Mouse (Mus musculus) heart, postnatal 0 days (tissue): ENCODE measurements around the gene Agap3. TPM values are rescaled to one million over a fixed set of nuclear protein-coding genes. Genes with fewer than 3 reads are reported as not detected.

Experiments
- ATAC-seq: fragments of 200-750 bp; cut with Nextera tagmentation; 2 replicates; pipeline ENCODE4 v1.8.0; 2017; ENCODE audit warnings: low read depth, moderate number of reproducible peaks, moderate library complexity; ENCODE audit not compliant: insufficient read depth
- DNase-seq: peaks from one replicate; pipeline ENCODE4 v3.0.0-alpha.2; 2016; ENCODE audit warnings: low spot score
- H3K27ac ChIP-seq: fragments of 300-500 bp; sonication (generic); 2 replicates; pipeline ENCODE4 v1.5.1; 2014; ENCODE audit warnings: low read depth, mild to moderate bottlenecking
- H3K27me3 ChIP-seq: fragments of 300-500 bp; sonication (generic); 2 replicates; pipeline ENCODE4 v1.6.1; 2014; ENCODE audit warnings: low read length, mixed read lengths; ENCODE audit not compliant: control insufficient read depth, insufficient read depth
- H3K36me3 ChIP-seq: fragments of 300-500 bp; sonication (generic); replicated peaks from 2 replicates; pipeline ENCODE4 v1.6.1; 2014; ENCODE audit warnings: low read length, mixed read lengths; ENCODE audit not compliant: control insufficient read depth, insufficient read depth
- H3K4me1 ChIP-seq: fragments of 300-500 bp; sonication (generic); 2 replicates; pipeline ENCODE4 v1.6.1; 2014; ENCODE audit warnings: antibody characterized with exemption; ENCODE audit not compliant: control insufficient read depth, insufficient read depth
- H3K4me2 ChIP-seq: fragments of 300-500 bp; sonication (generic); 2 replicates; pipeline ENCODE4 v1.6.1; 2014; ENCODE audit warnings: low read depth, mild to moderate bottlenecking, low read length, moderate library complexity
- H3K4me3 ChIP-seq: fragments of 300-500 bp; sonication (generic); 2 replicates; pipeline ENCODE4 v1.5.1; 2014; ENCODE audit warnings: low read depth, low read length
- H3K9ac ChIP-seq: fragments of 300-500 bp; sonication (generic); replicated peaks from 2 replicates; pipeline ENCODE4 v1.6.1; 2014; ENCODE audit warnings: low read depth, low read length, mixed read lengths
- H3K9me3 ChIP-seq: fragments of 300-500 bp; sonication (generic); replicated peaks from 2 replicates; pipeline ENCODE4 v1.6.1; 2016; ENCODE audit warnings: low read length; ENCODE audit not compliant: control insufficient read depth
- CTCF ChIP-seq: IDR thresholded peaks from 2 replicates; pipeline ENCODE4 v1.5.1; 2016; ENCODE audit warnings: antibody characterized with exemption, control low read depth, low read depth
- EP300 ChIP-seq: IDR thresholded peaks from 2 replicates; pipeline ENCODE4 v1.6.1; 2016; ENCODE audit warnings: antibody characterized with exemption, low read depth
- WGBS: fragments of 180-500 bp; shearing (Covaris S2); extraction: QIAGEN DNeasy Blood & Tissue Kit; methylation state at CpG from one replicate; pipeline ENCODE4 v1.1.7; 2014; 5-methylcytosine and 5-hydroxymethylcytosine counted together
- polyA plus RNA-seq: library from polyadenylated mRNA; unstranded; fragments of >200 nt; fragmentation: Nextera tagmentation; extraction: Ambion mirVana; gene quantifications from 2 replicates; pipeline ENCODE4 v1.2.1, GENCODE M21; 2015
- total RNA-seq: library from RNA; depleted of rRNA; stranded (reverse); fragments of >200 nt; gene quantifications from 2 replicates; pipeline ENCODE4 v1.2.3, GENCODE M21; 2014; ENCODE audit warnings: low replicate concordance

Agap3 gene
- total and polyA plus RNA-seq, 2 experiments from 2014 or later = 18.3 to 40.6 TPM

GRCm38 (mm10) chr5:24477909-24478308 lies 25.9 kb downstream of the Agap3 start:
- peaks cover 57% of the 10 kb centered on the region for H3K36me3 ChIP-seq
- H3K4me2 ChIP-seq = no peak overlapping the region
- no peak overlapping the region for H3K4me3 ChIP-seq
- 0 out of 2 replicates have a peak, but pooled peaks cover 3% of the 10 kb centered on the region for H3K27me3 ChIP-seq
- 93% methylated on average over 9 of the region's 9 CpGs for WGBS
- H3K9ac ChIP-seq = no peak overlapping the region
- no peak for ATAC-seq
- H3K4me1 ChIP-seq = peaks cover 14% of the 10 kb centered on the region
- no peak for DNase-seq
- H3K27ac ChIP-seq = no peak overlapping the region
- H3K9me3 ChIP-seq = no peaks in the 10 kb centered on the region
- TF ChIP-seq EP300 (no peak), CTCF (no peak)

DNA sequence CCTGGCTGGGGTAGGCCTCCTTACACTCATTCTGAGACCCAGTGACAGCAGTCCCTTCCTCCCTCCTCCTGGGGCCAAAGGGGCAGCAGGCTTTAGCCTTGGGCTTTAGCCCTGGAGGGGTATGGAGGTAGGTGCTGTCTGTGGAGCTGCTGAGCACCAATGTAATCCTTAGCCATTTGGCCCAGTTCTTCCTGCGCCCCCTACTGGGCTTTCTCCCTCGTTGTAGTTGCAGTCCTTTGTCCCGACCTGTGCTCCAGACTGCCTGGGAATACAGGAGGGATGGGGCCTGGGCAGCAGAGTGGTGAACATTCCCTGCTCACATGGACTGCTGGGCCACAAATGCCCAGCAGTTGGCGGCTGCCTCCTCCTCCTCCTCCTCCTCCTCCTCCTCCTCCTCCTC lies 29.7 kb downstream of the Agap3 start:
- WGBS = 0% methylated on average over 3 of the region's 4 CpGs
- Histone ChIP-seq H3K4me3 (no peak overlapping the region), H3K27me3 (no peaks in the 10 kb centered on the region), H3K9ac (no peak overlapping the region), H3K4me1 (no peaks in the 10 kb centered on the region), H3K36me3 (peaks cover 76% of the 10 kb centered on the region), H3K9me3 (no peaks in the 10 kb centered on the region), H3K27ac (no peak overlapping the region), H3K4me2 (no peak overlapping the region)
- no peak for TF ChIP-seq EP300
- TF ChIP-seq CTCF = peak; percentile 63
- DNase-seq = peak; percentile 55
- peak; percentile 42 for ATAC-seq

DNA sequence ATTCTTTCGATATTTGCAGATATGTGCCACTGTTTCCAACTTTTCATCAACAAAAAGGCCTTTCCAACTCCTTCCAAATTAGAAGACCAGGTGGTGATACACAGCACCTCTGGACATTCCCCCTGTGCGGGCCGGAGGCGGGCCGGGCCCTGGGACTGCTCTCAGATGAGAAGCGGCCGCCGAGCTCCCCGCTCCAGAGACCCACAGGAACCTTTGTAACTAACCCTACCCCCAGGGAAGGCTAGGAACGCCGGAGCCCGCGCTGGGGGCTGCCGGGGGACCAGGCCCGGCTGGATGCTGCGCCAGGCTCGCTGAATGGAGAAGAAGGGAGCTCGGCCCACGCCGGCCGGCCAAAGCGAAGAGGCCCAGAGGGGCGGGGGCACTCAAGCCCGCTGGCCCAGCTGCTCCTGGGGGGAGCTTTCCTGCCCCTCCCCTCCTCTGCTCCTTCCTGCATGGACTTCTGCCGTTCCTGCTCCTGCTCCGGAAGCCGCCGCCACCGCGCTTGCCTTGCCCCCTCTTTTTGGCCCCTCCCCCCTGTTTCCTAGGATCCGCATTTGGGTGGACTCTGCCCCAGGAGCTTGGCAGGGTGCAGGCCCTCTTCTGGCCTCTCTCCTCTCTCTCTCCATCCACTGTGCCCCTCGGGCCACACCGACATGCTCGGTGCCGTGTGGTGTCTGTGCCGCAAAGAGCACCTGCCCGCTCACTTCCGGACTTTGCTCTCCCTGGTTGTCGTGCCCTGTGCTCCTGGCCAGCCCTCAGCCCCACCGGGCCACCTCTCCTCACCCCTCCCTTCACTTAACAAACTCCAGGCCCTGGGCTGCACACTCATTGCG lies 30.5 kb downstream of the Agap3 start:
- no peak overlapping the region for H3K4me2 ChIP-seq
- TF ChIP-seq EP300 (no peak), CTCF (no peak)
- DNase-seq = no peak
- 73% methylated on average over 39 of the region's 41 CpGs for WGBS
- no peak overlapping the region for H3K27ac ChIP-seq
- H3K4me1 ChIP-seq = no peaks in the 10 kb centered on the region
- no peak overlapping the region for H3K9ac ChIP-seq
- H3K36me3 ChIP-seq = peaks cover 76% of the 10 kb centered on the region
- no peaks in the 10 kb centered on the region for H3K27me3 ChIP-seq
- no peaks in the 10 kb centered on the region for H3K9me3 ChIP-seq
- H3K4me3 ChIP-seq = no peak overlapping the region
- no peak for ATAC-seq

GRCm38 (mm10) chr5:24483326-24483725 lies 31.3 kb downstream of the Agap3 start:
- TF ChIP-seq CTCF = peak; percentile 90
- TF ChIP-seq EP300 = no peak
- peaks cover 76% of the 10 kb centered on the region for H3K36me3 ChIP-seq
- H3K27ac ChIP-seq = no peak overlapping the region
- no peaks in the 10 kb centered on the region for H3K9me3 ChIP-seq
- no peaks in the 10 kb centered on the region for H3K27me3 ChIP-seq
- no peaks in the 10 kb centered on the region for H3K4me1 ChIP-seq
- no peak overlapping the region for H3K4me3 ChIP-seq
- ATAC-seq (peak; percentile 58), DNase-seq (peak; percentile 74)
- 41% methylated on average over 11 of the region's 11 CpGs for WGBS
- H3K4me2 ChIP-seq = no peak overlapping the region
- H3K9ac ChIP-seq = no peak overlapping the region

GRCm38 (mm10) chr5:24484963-24485362 lies 33.0 kb downstream of the Agap3 start:
- TF ChIP-seq EP300 = no peak
- no peak for TF ChIP-seq CTCF
- H3K9ac ChIP-seq = no peak overlapping the region
- peaks cover 76% of the 10 kb centered on the region for H3K36me3 ChIP-seq
- H3K27me3 ChIP-seq = no peaks in the 10 kb centered on the region
- WGBS = 42% methylated on average over 22 of the region's 22 CpGs
- no peak overlapping the region for H3K4me2 ChIP-seq
- no peaks in the 10 kb centered on the region for H3K4me1 ChIP-seq
- no peak overlapping the region for H3K4me3 ChIP-seq
- ATAC-seq (no peak), DNase-seq (no peak)
- H3K9me3 ChIP-seq = no peaks in the 10 kb centered on the region
- no peak overlapping the region for H3K27ac ChIP-seq

GRCm38 (mm10) chr5:24486097-24486496 lies 34.1 kb downstream of the Agap3 start:
- H3K27me3 ChIP-seq = no peaks in the 10 kb centered on the region
- ATAC-seq = no peak
- WGBS = 3% methylated on average over 8 of the region's 8 CpGs
- H3K36me3 ChIP-seq = peaks cover 76% of the 10 kb centered on the region
- H3K4me1 ChIP-seq = no peaks in the 10 kb centered on the region
- H3K9me3 ChIP-seq = no peaks in the 10 kb centered on the region
- no peak overlapping the region for H3K9ac ChIP-seq
- H3K27ac ChIP-seq = no peak overlapping the region
- no peak overlapping the region for H3K4me2 ChIP-seq
- no peak overlapping the region for H3K4me3 ChIP-seq
- peak; percentile 85 for TF ChIP-seq CTCF
- no peak for TF ChIP-seq EP300
- DNase-seq = peak; percentile 77
